Mouse (Mus musculus): ENCODE results near the gene Camk1d.

GRCm38 (mm10) chr2:5632355-5632684 lies 82.0 kb downstream of the Camk1d start:
- TF ChIP-seq GATA1 (IDR thresholded peaks at IDR 0.05; ENCODE audit: borderline replicate concordance, low read length) (no peak), FLI1 (IDR thresholded peaks at IDR 0.05; ENCODE audit: low read length) (no peak)
